In genomic region chr4:78417153-78417552, GRCm38 (mm10) we compare ENCODE assay signal across 25 mouse cellular contexts.
DNase-seq lines count a peak whose midpoint lies in the region; ATAC-seq and TF ChIP-seq lines count a peak whose summit lies in the region.
"Had no signal": no experiment of that assay in that cellular context is flagged by ENCODE, and none has a peak within 500 bp of the region (broad histone marks: within the 10 kb centered on the region; RNA-seq: fewer than 3 reads in every experiment).

No protein-coding gene starts in this region.

- no peak overlapping the region for H3K9ac ChIP-seq in forebrain, embryonic 14.5 days (ENCODE audit: low read length)
- no peak overlapping the region for H3K9ac ChIP-seq in forebrain, embryonic 16.5 days (replicated peaks; ENCODE audit: low read depth, low read length)
- no peak overlapping the region for H3K9ac ChIP-seq in kidney, embryonic 14.5 days (ENCODE audit: low read depth, low read length)
- no peak overlapping the region for H3K9ac ChIP-seq in kidney, postnatal 0 days (ENCODE audit: low read depth, low read length)
- H3K9ac ChIP-seq: embryonic facial prominence, embryonic 12.5 days; embryonic facial prominence, embryonic 15.5 days; forebrain, embryonic 12.5 days; heart, embryonic 12.5 days; heart, embryonic 15.5 days; hindbrain, embryonic 14.5 days had no signal

- H3K36me3 ChIP-seq in forebrain, embryonic 14.5 days (ENCODE audit: control insufficient read depth, insufficient read depth, low read length): no peaks in the 10 kb centered on the region
- no peaks in the 10 kb centered on the region for H3K36me3 ChIP-seq in forebrain, embryonic 16.5 days (ENCODE audit: control insufficient read depth, insufficient read depth)
- no peaks in the 10 kb centered on the region for H3K36me3 ChIP-seq in kidney, embryonic 14.5 days (ENCODE audit: control insufficient read depth, insufficient read depth, low read length)
- no peaks in the 10 kb centered on the region for H3K36me3 ChIP-seq in kidney, adult 2 months (ENCODE audit: control insufficient read depth, insufficient read depth, low read length)
- H3K36me3 ChIP-seq in kidney, postnatal 0 days (ENCODE audit: insufficient read depth, low read length): no peaks in the 10 kb centered on the region
- H3K36me3 ChIP-seq: embryonic facial prominence, embryonic 12.5 days; embryonic facial prominence, embryonic 15.5 days; forebrain, embryonic 12.5 days; heart, embryonic 12.5 days; heart, embryonic 15.5 days had no signal

- H3K27me3 ChIP-seq in forebrain, embryonic 14.5 days (replicated peaks; ENCODE audit: control insufficient read depth, insufficient read depth, low read length): no peaks in the 10 kb centered on the region
- H3K27me3 ChIP-seq in forebrain, embryonic 16.5 days (replicated peaks; ENCODE audit: control insufficient read depth, insufficient read depth, low read length): no peaks in the 10 kb centered on the region
- H3K27me3 ChIP-seq in kidney, embryonic 14.5 days (ENCODE audit: control insufficient read depth, insufficient read depth, low read length): no peaks in the 10 kb centered on the region
- no peaks in the 10 kb centered on the region for H3K27me3 ChIP-seq in kidney, adult 2 months (replicated peaks; ENCODE audit: control insufficient read depth, insufficient read depth, low read length)
- no peaks in the 10 kb centered on the region for H3K27me3 ChIP-seq in kidney, postnatal 0 days (ENCODE audit: insufficient read depth, low read length)
- H3K27me3 ChIP-seq: embryonic facial prominence, embryonic 12.5 days; embryonic facial prominence, embryonic 15.5 days; forebrain, embryonic 12.5 days; heart, embryonic 12.5 days; heart, embryonic 15.5 days had no signal

- no peak for ATAC-seq in forebrain, embryonic 14.5 days
- ATAC-seq in forebrain, embryonic 16.5 days: no peak
- ATAC-seq in kidney, embryonic 14.5 days (ENCODE audit: low FRiP score, low TSS enrichment): peak; percentile 60; the same call in 1 of the 2 replicates
- no peak for ATAC-seq in kidney, postnatal 0 days (replicated peaks; ENCODE audit: low FRiP score, low read depth)
- ATAC-seq: activated CD4-positive, CD25-positive, alpha-beta regulatory T cell, adult 4 months had no signal

- no peak for TF ChIP-seq CTCF in kidney, adult 2 months (conservative IDR thresholded peaks at IDR 0.05; ENCODE audit: insufficient read depth, insufficient read length, low read depth, low read length)
- no peak for TF ChIP-seq CTCF in kidney, postnatal 0 days (IDR thresholded peaks at IDR 0.05; ENCODE audit: low read depth)

- WGBS in forebrain, embryonic 14.5 days: 63% methylated on average over 1 of the region's 1 CpGs
- 64% methylated on average over 1 of the region's 1 CpGs for WGBS in forebrain, embryonic 16.5 days
- 16% methylated on average over 1 of the region's 1 CpGs for WGBS in kidney, embryonic 14.5 days
- WGBS in kidney, adult 2 months: 30% methylated on average over 1 of the region's 1 CpGs
- 18% methylated on average over 1 of the region's 1 CpGs for WGBS in kidney, postnatal 0 days

- no peak for TF ChIP-seq POLR2A in kidney, adult 2 months (IDR thresholded peaks at IDR 0.05; ENCODE audit: low read depth, low read length)

- H3K4me2 ChIP-seq in forebrain, embryonic 14.5 days (ENCODE audit: low read length): no peak overlapping the region
- H3K4me2 ChIP-seq in forebrain, embryonic 16.5 days (ENCODE audit: low read length): no peak overlapping the region
- no peak overlapping the region for H3K4me2 ChIP-seq in kidney, embryonic 14.5 days (replicated peaks; ENCODE audit: low read depth, low read length)
- no peak overlapping the region for H3K4me2 ChIP-seq in kidney, postnatal 0 days (ENCODE audit: low read length)
- H3K4me2 ChIP-seq: embryonic facial prominence, embryonic 12.5 days; embryonic facial prominence, embryonic 15.5 days; forebrain, embryonic 12.5 days; heart, embryonic 12.5 days; heart, embryonic 15.5 days; hindbrain, embryonic 14.5 days had no signal

- H3K9me3 ChIP-seq in forebrain, embryonic 14.5 days (replicated peaks; ENCODE audit: control insufficient read depth, low read length): no peaks in the 10 kb centered on the region
- no peaks in the 10 kb centered on the region for H3K9me3 ChIP-seq in forebrain, embryonic 16.5 days (ENCODE audit: control insufficient read depth, low read length)
- H3K9me3 ChIP-seq in kidney, embryonic 14.5 days (ENCODE audit: control insufficient read depth, low read length): no peaks in the 10 kb centered on the region
- H3K9me3 ChIP-seq in kidney, postnatal 0 days (replicated peaks; ENCODE audit: low read length): no peaks in the 10 kb centered on the region
- H3K9me3 ChIP-seq: embryonic facial prominence, embryonic 12.5 days; embryonic facial prominence, embryonic 15.5 days; forebrain, embryonic 12.5 days; heart, embryonic 12.5 days; heart, embryonic 15.5 days had no signal

- no peaks in the 10 kb centered on the region for H3K4me1 ChIP-seq in forebrain, embryonic 14.5 days (ENCODE audit: control insufficient read depth, insufficient read depth, low read length)
- H3K4me1 ChIP-seq in forebrain, embryonic 16.5 days (replicated peaks; ENCODE audit: control insufficient read depth, insufficient read depth, low read length): no peaks in the 10 kb centered on the region
- no peaks in the 10 kb centered on the region for H3K4me1 ChIP-seq in kidney, embryonic 14.5 days (ENCODE audit: control insufficient read depth, insufficient read depth, low read length)
- H3K4me1 ChIP-seq in kidney, adult 2 months (ENCODE audit: control insufficient read depth, insufficient read depth, low read length): no peaks in the 10 kb centered on the region
- H3K4me1 ChIP-seq in kidney, postnatal 0 days (replicated peaks; ENCODE audit: insufficient read depth, low read length): no peaks in the 10 kb centered on the region
- H3K4me1 ChIP-seq: embryonic facial prominence, embryonic 12.5 days; embryonic facial prominence, embryonic 15.5 days; forebrain, embryonic 12.5 days; heart, embryonic 12.5 days; heart, embryonic 15.5 days had no signal

- peak; percentile 0 for DNase-seq in forebrain, embryonic 14.5 days (ENCODE audit: low spot score)
- no peak for DNase-seq in kidney, adult 2 months
- DNase-seq in kidney, postnatal 0 days (ENCODE audit: low spot score): peak; percentile 19
- no peak for DNase-seq in kidney, postnatal 4 days
- peak; percentile 9 for DNase-seq in retina, postnatal 1 day
- DNase-seq in retina, embryonic 14.5 days (ENCODE audit: low spot score): no peak
- DNase-seq: adrenal gland, adult 8-10 months; adrenal gland, postnatal 25 days; cerebellum, adult 11 months; cerebellum, adult 2 months; cerebellum, adult 9-11 months; cerebellum, postnatal 25 days; gastrocnemius, postnatal 25 days; heart, adult 18-20 months; heart, postnatal 10 days; heart, postnatal 36 days had no signal

- no peak overlapping the region for H3K27ac ChIP-seq in forebrain, embryonic 14.5 days (ENCODE audit: low read depth, low read length)
- H3K27ac ChIP-seq in forebrain, embryonic 16.5 days (ENCODE audit: low read length): no peak overlapping the region
- no peak overlapping the region for H3K27ac ChIP-seq in kidney, embryonic 14.5 days (ENCODE audit: low read depth, low read length)
- no peak overlapping the region for H3K27ac ChIP-seq in kidney, adult 2 months (ENCODE audit: insufficient read depth, low read depth, low read length)
- no peak overlapping the region for H3K27ac ChIP-seq in kidney, postnatal 0 days
- H3K27ac ChIP-seq: embryonic facial prominence, embryonic 12.5 days; embryonic facial prominence, embryonic 15.5 days; forebrain, embryonic 12.5 days; heart, embryonic 15.5 days; hindbrain, embryonic 14.5 days had no signal

- no peak overlapping the region for H3K4me3 ChIP-seq in forebrain, embryonic 14.5 days (ENCODE audit: low read depth, low read length)
- H3K4me3 ChIP-seq in forebrain, embryonic 16.5 days (replicated peaks; ENCODE audit: low read length): no peak overlapping the region
- no peak overlapping the region for H3K4me3 ChIP-seq in kidney, embryonic 14.5 days (ENCODE audit: low read length)
- no peak overlapping the region for H3K4me3 ChIP-seq in kidney, adult 2 months (ENCODE audit: insufficient read depth, low read depth, low read length)
- H3K4me3 ChIP-seq in kidney, postnatal 0 days (replicated peaks; ENCODE audit: low read depth, low read length): no peak overlapping the region
- H3K4me3 ChIP-seq: embryonic facial prominence, embryonic 12.5 days; embryonic facial prominence, embryonic 15.5 days; forebrain, embryonic 12.5 days; heart, embryonic 12.5 days; heart, embryonic 15.5 days had no signal

Comparison
In these comparisons a context has a peak if more than half of its experiments do, and no peak if none do; other contexts are left out.
1. DNase-seq: peak in forebrain, embryonic 14.5 days (single experiment), kidney, postnatal 0 days (single experiment) and retina, postnatal 1 day (single experiment); none in kidney, adult 2 months (single experiment), kidney, postnatal 4 days (0 of 2) and retina, embryonic 14.5 days (single experiment).